Mouse (Mus musculus) frontal cortex, postnatal 14 days (tissue): ENCODE measurements around the gene Dbil5.

Source experiments
- DNase-seq, 2 experiments: peaks; one replicate each; pipeline ENCODE4 v3.0.0; 2022; ENCODE audit warnings: low spot score in 2 of 2

Gene Dbil5

DNA sequence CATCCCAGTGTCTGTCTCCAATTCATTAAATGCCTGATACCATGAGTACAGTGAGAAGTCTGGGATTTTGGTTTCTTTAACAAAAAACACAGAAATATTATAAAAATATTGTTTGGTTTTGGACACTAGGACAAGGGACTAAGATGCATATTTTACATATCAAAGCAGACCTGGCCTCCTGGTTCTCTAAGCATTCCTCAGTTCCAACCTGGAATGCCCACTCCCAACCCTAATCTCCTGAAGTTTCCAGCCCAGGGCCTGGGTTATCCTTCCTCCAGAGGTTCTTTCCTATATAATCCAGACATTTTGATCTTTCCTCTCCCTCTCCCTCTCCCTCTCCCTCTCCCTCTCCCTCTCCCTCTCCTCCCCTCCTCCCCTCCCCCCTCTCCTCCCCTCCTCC lies 7.6 kb downstream of the Dbil5 start:
- no peak for DNase-seq

DNA sequence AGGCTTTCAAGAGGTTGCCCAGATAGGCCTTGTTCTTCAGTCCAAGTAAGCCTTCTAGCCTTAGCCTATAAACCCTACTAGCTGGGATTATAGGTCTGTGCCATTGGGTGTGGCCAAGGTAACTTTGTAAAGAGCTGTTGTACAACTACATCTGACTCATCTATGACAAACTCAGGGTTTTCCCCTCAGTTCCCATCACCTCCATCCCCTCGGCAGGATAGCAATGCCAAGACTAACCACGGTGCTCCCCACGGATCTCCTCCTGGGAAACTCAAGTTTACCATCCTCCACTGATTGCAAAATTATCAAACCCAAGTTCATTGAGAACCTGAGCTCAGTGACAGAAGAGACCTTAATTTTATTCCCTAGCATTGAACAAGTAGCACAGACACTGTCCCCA lies 18.7 kb downstream of the Dbil5 start:
- DNase-seq = no peak

DNA sequence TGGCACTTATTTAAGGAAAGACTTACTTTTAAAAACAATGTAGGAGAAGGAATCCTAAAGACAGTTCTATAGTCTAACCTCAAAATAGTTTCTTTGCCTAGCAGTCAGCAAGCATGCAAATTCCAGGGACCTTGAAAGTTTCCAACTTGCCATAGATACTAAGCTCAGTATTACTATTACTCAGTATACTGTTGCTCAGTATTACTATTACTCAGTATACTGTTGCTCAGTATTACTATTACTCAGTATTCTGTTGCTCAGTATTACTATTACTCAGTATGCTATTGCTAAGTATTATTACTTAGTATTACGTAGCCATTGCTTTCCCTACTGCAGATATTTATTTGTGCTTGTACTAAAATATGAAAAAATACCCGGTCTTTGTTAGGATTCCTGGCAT lies 22.3 kb downstream of the Dbil5 start:
- DNase-seq = no peak

DNA sequence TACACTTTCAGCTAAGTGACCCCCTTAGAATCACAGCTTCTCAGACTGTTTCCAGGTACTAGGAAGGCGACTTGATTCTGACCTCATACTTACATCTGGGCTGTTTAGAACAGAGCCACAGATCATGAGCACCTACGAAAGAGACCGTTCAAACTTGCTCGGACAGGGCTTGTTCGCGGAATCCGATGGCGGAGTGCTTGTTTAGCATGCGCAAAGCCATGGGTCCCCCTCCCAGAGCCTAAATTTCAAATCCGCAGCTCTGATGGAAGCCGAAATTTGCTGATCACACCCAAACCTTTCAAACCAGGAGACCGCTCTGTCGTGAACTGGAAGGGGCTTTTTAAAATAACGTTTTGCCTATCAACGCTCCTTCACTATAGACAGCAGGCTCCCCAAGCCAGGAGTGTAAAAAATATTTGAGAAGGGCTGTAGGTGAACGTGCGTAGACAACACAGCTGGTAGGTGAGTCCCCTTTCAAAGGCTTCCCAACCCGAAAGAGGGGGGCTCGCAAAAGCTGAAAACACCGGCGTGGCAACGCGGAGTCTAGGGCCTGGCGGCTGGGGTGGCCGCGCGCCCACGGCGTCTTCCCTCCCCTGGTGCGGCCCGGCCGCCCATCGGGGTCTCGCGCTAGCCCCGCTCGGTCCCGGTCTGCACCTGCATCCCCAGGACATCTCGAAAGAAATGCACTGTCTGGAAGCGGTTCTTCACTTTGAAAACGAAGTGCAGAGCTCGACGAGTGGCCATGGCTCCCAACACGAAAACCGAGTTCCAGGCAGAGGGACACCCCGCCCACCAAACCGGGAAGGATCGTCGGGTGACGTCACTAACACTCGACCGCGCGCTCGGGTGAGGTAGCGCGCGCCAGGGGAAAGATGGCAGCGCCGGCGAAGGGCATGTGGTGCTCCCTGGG lies 25.7 kb downstream of the Dbil5 start, which contains the start of the genes Mrm3 and Glod4:
Gene Mrm3, plus strand, starts transcription at position 815 of the 910 bp plus-strand sequence.
Gene Glod4, minus strand, starts transcription at position 825 of the 910 bp plus-strand sequence.
- peak; percentile 81 to 89 for DNase-seq

DNA sequence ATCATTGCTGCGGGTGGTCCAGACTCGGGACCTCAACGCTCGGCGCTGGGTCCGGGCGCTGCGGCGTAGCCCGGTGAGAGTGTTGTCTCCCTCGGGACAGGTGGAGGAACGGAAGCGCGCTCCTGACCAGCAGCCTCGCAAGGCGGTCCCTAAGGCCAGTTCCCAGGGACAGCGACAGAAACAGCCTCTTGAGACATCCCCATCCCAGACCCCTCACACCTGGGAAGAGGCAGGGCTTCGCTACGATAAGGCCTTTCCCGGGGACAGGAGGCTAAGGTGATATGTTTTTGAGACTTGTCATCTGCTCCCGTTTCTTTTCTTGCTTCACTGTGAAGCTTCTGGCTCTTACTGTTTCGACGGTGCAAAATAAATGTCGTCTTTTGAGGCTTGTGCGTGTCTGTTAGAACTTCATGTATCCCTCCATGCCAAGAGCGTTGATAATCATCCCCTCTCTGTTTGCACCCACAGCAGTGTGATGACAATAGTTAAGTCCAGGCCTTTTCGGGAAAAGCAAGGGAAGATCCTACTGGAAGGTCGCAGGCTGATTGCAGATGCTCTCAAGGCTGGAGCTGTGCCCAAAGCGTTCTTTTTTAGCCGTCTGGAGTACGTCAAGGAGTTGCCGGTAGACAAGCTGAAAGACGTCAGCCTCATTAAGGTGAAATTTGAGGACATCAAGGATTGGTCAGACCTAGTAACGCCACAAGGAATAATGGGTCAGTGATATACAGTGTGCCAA lies 26.6 kb downstream of the Dbil5 start:
- no peak for DNase-seq

DNA sequence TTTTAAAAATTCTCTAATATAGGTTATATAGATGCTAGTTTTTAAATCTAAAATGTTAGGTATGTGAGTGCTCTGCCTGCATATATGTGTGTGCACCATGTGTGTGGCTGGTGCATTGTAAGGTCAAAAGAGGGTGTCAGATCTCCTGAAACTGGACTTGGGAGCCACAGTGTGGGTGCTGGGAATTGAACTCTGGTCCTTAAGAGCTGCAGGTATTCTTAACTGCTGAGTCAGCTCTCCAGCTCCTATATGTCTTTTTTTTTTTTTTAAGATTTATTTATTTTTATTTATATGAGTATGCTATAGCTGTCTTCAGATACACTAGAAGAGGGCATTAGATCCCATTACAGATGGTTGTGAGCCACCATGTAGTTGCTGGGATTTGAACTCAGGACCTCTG lies 29.0 kb downstream of the Dbil5 start:
- no peak for DNase-seq

DNA sequence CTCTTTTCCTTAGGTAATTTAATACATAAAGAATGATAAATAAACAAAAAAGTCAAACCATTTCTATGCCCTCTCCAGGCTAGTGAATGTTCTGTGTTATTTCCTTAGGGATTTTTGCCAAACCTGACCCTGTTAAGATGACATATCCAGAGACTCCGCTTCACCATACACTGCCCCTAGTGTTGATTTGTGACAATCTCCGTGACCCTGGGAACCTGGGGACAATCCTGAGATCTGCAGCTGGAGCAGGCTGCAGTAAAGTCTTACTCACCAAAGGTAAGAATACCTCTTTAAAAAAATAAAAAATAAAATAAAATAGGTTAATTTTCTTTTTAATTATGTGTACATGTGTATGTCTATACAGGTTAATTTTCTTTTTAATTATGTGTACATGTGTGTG lies 29.8 kb downstream of the Dbil5 start:
- no peak for DNase-seq

DNA sequence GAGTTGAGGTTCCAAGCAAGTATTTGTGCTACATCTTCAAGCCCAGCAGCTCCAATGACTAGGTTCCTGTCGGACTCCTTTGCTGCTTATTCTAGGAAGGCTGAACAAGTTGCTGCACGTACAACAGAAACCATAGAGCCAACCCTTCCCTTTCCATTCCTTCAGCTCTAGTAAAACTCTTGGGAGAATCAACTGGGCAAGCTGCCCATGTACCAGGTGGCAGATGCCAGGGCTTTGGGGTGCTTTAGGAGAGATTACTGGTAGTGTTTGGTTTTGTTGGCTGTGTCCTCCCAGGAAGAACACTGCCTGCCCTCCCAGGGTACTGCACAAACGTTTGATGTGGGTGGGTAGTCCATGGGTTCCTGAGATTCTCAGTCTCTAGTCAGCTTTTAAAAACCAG lies 34.6 kb downstream of the Dbil5 start:
- no peak for DNase-seq

DNA sequence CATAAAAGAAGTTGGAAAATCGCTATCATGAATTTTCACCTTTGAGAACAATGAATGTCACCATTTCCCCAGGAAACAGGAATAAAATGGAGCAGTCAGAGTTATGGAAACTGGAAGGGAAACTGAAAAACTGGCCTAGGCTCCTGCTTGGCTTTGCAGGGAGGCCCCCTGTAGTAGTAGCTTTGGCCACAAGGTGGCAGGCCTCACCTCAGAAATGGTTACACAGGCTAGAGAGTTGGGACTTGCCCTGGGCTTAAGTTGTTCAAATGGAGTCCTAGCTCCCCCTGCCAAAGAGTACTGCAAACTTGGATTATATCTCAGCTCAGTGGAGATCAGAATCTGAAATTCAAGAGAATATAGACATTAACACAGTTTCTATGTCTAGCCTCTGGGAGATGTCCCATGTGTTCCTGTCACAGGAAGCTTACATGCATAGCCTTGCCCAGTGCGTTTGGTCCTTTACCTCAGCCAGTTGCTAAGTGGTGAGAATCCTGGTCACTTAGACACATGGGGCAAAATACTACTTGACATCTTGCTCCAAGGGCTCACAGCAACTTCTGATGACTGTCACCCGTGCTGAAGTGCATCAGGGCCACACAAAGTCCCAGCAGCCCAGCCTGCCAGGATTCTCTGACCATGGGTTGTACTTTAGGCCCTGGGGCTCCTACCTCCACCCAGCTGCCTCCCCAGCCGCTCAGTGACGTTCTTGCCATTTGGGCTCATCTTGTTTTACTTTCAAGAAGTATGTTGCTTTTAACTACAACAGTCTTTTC lies 35.9 kb downstream of the Dbil5 start:
- peak in 1 of 2 experiments; percentile 84 for DNase-seq

DNA sequence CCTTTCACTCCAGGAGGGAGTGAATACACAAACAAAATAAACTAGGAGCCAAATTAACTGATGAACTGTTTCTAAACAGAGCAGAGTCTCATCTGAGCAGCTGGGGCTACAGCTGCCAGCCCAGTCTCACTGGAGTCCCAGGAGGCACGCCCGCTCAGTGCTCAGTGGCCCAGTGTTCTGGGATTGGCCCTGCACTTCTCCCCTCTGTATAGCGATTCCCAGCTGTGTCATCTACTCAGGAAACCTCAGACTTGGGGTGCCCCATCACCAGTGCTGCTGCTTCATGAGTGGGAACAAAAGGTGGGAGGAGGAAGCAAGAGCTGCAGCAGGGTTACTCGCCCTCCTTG lies 36.5 kb downstream of the Dbil5 start:
- DNase-seq = no peak

DNA sequence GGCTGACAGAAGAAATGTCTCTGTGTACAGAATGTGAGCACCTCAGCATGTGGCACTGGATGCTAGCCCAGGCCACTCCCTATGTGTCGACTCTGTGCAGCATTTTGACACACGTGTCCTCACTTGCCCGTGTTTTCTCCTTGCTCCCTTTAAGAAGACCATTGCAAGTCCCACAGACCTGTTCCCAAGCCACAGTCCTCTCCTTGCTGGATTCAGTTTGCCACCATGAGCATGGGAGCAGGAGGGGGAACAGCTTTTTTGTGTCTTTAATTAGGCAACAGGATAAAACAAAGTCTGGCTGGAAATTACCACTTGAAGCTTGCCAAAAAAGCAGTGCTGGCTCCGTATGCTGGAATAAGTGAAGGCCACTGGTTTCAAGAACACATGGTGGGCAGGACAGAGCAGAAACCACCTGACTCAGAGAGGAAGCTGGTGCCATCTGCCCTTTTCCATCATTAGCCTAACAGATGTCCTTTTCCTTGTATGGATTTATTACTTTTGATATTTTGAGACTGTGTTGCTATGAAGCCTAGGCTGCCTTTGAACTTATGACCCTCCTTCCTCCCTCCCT lies 38.1 kb downstream of the Dbil5 start:
- no peak for DNase-seq

DNA sequence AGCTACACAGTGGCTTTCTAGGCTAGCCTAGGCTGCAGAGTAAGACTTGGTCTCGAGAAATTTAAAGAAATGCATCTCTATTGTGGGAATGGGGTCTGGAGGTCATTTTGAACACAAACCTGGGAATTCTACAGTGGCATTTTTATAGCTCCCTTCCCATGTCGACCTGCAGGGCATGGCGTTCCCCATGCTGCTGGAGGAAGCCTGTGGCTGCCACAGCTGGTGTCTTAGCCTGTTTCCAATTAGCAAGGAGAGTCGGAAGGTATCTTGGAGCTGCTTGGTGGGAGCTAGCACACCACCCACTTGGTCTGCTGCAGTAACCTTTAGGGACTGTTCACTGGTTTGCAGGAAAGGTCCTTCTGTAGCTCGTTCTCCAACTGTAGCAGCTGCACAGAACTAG lies 38.7 kb downstream of the Dbil5 start:
- DNase-seq = no peak

DNA sequence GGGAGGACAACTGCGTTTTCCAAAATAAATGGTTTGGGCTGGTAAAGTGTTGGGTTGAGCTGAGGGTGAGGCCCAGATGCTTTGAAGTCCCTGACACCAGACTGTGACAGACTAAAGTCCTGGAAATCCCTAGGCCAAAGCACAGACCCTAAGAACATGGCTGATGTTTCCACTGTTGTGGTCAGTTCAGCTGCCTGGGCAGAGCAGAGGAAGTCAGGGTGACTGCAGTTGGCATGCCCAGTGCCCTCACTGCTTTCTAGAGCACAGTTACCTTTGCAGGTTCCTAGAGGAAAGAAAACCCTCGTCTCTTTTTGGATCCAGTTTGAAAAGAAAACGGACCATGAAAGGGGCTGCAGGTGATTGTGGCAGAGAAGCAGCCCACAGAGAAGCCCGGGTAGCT lies 40.0 kb downstream of the Dbil5 start:
- no peak for DNase-seq

DNA sequence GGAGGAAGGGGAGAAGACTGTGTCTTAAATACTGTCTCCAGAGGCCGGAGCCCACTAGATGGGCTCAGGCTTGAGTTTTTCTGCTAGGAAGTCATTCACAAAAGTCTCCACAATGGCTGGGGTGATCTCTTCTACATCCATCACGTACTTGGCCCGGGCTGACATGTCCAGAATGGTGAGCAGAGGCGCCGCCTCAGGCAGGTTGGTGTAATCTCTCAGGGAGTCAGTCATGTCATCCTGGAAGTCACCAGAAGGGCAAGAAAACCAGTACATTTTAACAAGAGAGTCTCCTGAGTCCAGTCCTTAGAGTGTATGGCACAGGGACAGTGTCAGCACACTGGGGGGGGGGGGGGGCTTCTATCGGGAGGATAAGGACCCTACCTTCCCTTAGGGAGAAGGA lies 41.1 kb downstream of the Dbil5 start:
- no peak for DNase-seq

DNA sequence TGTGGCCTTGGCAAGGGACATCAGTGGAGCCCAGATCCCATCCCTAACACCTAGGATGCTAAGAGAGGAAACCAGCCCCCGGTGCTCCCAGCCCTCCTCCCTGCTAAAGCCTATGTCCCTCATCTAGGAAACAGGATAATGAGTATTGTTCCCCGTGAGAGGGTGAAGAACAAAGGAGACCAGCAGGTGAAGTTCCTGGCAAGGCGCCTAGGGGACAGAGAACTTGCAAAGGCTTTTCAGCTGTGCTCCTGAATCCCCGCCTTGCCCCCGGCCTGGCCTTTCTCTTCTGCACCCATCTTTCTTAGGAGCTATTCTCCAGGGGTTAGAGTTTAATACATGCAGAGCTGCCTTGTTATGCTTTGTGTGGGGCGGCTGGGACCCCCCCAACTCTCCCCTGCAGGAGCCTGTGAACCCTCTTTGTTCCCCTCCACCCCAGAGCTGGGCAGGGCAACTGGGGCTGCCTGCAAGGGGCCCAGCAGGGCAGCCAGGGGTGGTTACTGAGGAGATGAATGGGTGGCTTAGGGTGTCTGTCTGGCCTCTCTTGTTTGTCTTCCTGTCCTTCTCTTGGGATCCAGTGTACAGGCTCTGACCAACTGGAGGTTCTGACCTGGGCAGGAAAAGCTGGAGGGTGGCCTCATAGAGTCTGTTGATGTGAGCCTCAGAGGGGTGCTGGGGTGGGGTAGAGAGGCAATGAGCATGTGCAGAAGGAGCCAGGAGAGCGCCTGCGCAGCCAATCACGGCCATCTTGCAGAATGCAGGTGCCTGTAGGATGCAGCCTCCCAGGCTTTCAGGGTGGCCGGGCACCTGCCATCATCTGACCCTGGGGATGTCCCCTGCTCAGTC lies 43.0 kb downstream of the Dbil5 start:
- DNase-seq = no peak

DNA sequence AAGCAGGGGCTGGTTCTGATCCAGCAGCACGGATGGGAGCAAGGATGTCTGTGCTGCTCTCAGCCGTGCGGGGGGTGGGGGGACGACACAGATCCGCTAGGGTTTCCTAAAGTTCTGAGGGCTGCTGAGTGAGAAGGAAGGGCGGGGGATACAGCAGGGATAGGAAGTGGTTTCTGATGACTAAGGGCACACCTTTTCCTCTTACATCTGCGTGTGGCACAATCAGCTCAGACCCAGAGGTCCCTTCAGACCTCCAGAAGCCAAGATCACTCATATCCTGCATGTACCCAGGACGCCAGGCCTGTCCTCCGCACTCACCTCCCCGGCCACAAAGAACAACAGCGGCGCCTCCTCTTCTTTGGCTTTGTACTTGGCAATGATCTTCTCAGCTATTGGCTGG lies 43.8 kb downstream of the Dbil5 start:
- no peak for DNase-seq

DNA sequence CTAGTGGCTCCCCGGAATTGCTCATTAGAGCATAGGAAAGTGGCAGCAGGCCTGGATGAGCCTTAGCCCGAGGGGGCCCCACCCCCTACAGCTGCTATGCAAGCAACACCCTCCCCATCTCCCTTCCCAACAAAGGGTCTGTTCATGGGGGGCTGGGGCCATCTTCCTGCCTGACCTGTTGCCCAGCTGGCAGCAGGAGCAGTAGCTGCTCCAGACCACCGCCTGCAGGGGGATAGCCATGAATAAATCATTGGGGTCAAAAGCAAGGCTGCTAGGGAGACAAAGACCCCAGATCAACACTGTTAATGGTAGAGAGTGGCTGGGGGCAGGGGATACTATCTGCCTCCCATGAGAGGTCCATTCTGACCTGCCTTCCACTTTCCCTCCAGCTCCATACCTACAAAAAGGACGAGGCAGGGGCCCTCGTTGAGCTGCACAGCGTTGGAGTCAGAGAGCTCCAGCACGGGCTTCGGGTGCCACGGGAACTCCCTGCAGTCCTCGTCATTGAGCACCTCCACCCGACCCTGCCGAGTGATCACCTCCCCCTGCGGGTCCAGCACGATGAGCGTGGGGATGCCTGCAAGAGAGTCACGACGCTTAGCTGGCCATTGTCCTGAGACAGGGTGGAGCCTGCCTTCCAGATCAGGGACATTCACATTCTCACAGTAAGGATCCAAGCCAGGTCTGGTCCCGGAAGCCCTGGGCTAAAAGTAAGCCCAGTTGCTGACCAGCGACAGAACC lies 45.4 kb downstream of the Dbil5 start:
- DNase-seq = no peak

DNA sequence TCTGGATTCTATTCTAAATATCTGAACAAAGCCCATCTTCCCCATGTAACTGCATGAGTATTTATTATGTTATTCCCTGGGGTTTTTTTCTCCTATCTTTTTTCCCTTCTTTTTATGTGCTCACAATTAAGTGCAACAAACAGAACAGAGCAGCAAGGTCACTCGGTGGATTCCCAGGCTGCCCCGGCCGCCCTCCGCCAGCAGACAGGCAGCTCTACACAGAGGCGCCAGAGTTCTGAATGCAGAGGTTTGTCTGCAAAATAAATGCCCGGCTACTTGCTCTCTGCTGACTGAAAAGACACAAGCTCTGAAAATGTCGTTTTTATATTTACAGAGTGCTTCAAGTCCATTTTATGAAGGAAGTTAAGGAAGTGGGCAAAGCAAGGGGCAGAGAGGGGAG lies 50.1 kb downstream of the Dbil5 start:
- DNase-seq = no peak

DNA sequence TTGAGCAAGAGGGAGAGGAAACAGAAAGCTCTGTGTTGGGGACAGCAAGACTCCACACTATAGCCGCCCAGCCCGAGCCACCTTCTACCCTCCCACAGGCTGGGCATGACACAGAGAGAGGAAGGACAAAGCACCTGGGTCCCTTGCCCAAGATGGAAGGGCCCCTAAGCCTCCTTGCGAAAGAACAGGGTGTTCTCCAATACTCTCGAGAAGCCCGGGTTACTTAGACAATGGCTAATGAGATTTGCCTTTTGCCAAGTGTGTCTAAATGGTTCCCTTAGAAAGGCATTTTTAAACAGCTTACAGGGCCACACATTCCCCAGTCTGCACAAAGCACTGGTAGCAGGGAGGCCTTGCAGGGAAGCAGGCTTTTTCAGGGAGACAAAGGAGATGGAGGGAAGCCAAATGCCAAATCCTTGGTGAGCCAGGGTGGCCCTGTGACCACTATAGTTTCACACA lies 50.6 kb downstream of the Dbil5 start:
- DNase-seq = no peak
